In the genomic region with DNA sequence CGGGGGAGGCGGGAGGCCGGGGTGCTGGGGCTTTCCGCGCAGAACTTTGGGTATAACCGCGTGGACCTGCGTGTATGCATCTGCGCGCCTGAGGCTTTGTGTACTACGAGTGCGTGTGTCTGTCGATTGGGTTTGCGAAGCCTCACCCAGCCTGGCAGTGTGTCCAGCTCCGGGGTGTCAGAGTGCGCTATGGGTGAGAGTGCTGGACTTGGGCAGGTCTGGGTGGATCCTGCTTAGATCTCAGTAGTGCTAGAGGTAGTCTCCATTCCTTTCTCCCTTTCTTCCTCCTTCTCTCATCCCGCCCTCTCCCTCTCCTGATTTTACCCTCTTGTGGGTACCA, we compare ENCODE assay signal across 7 mouse cellular contexts. TPM values are rescaled to one million over a fixed set of nuclear protein-coding genes. Genes with fewer than 3 reads are reported as not detected.
A peak's percentile ranks its signal among the peaks of the same experiment; 100 is the strongest.
DNase-seq lines count a peak whose midpoint lies in the region; ATAC-seq and TF ChIP-seq lines count a peak whose summit lies in the region.

No protein-coding gene starts in this region.

- H3K4me2 ChIP-seq in lung, embryonic 14.5 days: peak overlapping the region; percentile 99
- peak overlapping the region; percentile 100 for H3K4me2 ChIP-seq in embryonic facial prominence, embryonic 11.5 days (ENCODE audit: low read depth, low read length)
- peak overlapping the region; percentile 86 for H3K4me2 ChIP-seq in hindbrain, embryonic 14.5 days (replicated peaks)
- H3K4me2 ChIP-seq in midbrain, embryonic 15.5 days: peak overlapping the region; percentile 89

- no peaks in the 10 kb centered on the region for H3K9me3 ChIP-seq in lung, embryonic 14.5 days (ENCODE audit: low read depth, low read length)
- H3K9me3 ChIP-seq in embryonic facial prominence, embryonic 11.5 days (replicated peaks; ENCODE audit: control insufficient read depth, low read length): no peaks in the 10 kb centered on the region
- no peaks in the 10 kb centered on the region for H3K9me3 ChIP-seq in hindbrain, embryonic 14.5 days (ENCODE audit: control insufficient read depth, low read length)
- no peaks in the 10 kb centered on the region for H3K9me3 ChIP-seq in midbrain, embryonic 15.5 days

- H3K27ac ChIP-seq in lung, embryonic 14.5 days (ENCODE audit: low read depth): no peak overlapping the region
- H3K27ac ChIP-seq in embryonic facial prominence, embryonic 11.5 days (replicated peaks; ENCODE audit: low read depth, low read length): no peak overlapping the region
- peak overlapping the region; percentile 83 for H3K27ac ChIP-seq in hindbrain, embryonic 14.5 days
- peak overlapping the region; percentile 81 for H3K27ac ChIP-seq in midbrain, embryonic 15.5 days

- peak overlapping the region; percentile 57 for H3K4me3 ChIP-seq in lung, embryonic 14.5 days (ENCODE audit: low read depth, low read length)
- peak overlapping the region; percentile 67 for H3K4me3 ChIP-seq in embryonic facial prominence, embryonic 11.5 days (ENCODE audit: low read depth, low read length)
- H3K4me3 ChIP-seq in hindbrain, embryonic 14.5 days (replicated peaks; ENCODE audit: low read length): peak overlapping the region; percentile 90
- peak overlapping the region; percentile 81 for H3K4me3 ChIP-seq in midbrain, embryonic 15.5 days

- DNase-seq in lung, embryonic 14.5 days: peak; percentile 20
- no peak for DNase-seq in lung, postnatal 10 days
- peak; percentile 11 for DNase-seq in embryonic facial prominence, embryonic 11.5 days (ENCODE audit: low spot score)
- DNase-seq in hindbrain, embryonic 14.5 days (ENCODE audit: low spot score): peak; percentile 29
- DNase-seq in B cell, adult 2 months: no peak
- no peak for DNase-seq in urinary bladder, postnatal 25 days (ENCODE audit: low spot score)

- no peaks in the 10 kb centered on the region for H3K36me3 ChIP-seq in lung, embryonic 14.5 days (ENCODE audit: insufficient read depth)
- no peaks in the 10 kb centered on the region for H3K36me3 ChIP-seq in embryonic facial prominence, embryonic 11.5 days (replicated peaks; ENCODE audit: control insufficient read depth, insufficient read depth, low read depth, low read length)
- peaks cover 21% of the 10 kb centered on the region for H3K36me3 ChIP-seq in hindbrain, embryonic 14.5 days (replicated peaks; ENCODE audit: control insufficient read depth, insufficient read depth)
- peaks cover 11% of the 10 kb centered on the region for H3K36me3 ChIP-seq in midbrain, embryonic 15.5 days (replicated peaks)

- peak overlapping the region; percentile 66 for H3K9ac ChIP-seq in lung, embryonic 14.5 days
- peak overlapping the region; percentile 75 for H3K9ac ChIP-seq in embryonic facial prominence, embryonic 11.5 days (replicated peaks; ENCODE audit: low read length)
- peak overlapping the region; percentile 96 for H3K9ac ChIP-seq in hindbrain, embryonic 14.5 days
- peak overlapping the region; percentile 86 for H3K9ac ChIP-seq in midbrain, embryonic 15.5 days

- 3% methylated on average over 17 of the region's 17 CpGs for WGBS in lung, embryonic 14.5 days
- 3% methylated on average over 17 of the region's 17 CpGs for WGBS in embryonic facial prominence, embryonic 11.5 days
- 2% methylated on average over 17 of the region's 17 CpGs for WGBS in hindbrain, embryonic 14.5 days
- WGBS in midbrain, embryonic 15.5 days: 3% methylated on average over 17 of the region's 17 CpGs

- TF ChIP-seq CTCF in lung, embryonic 14.5 days (IDR thresholded peaks at IDR 0.05; ENCODE audit: low read depth): no peak

- peak; percentile 55 for ATAC-seq in lung, embryonic 14.5 days (ENCODE audit: insufficient read depth)
- ATAC-seq in embryonic facial prominence, embryonic 11.5 days (replicated peaks; ENCODE audit: insufficient number of reproducible peaks, low FRiP score, low TSS enrichment, low read depth): peak; percentile 45
- peak; percentile 56 for ATAC-seq in hindbrain, embryonic 14.5 days (ENCODE audit: low FRiP score)
- peak; percentile 72 for ATAC-seq in midbrain, embryonic 15.5 days (replicated peaks)

- H3K27me3 ChIP-seq in lung, embryonic 14.5 days (ENCODE audit: insufficient read depth, low read length): peaks cover 36% of the 10 kb centered on the region
- H3K27me3 ChIP-seq in embryonic facial prominence, embryonic 11.5 days (ENCODE audit: control insufficient read depth, insufficient read depth, low read length): peaks cover 18% of the 10 kb centered on the region
- no peaks in the 10 kb centered on the region for H3K27me3 ChIP-seq in hindbrain, embryonic 14.5 days (ENCODE audit: control insufficient read depth, insufficient read depth, low read length)
- no peaks in the 10 kb centered on the region; the same call in 1 of the 2 replicates for H3K27me3 ChIP-seq in midbrain, embryonic 15.5 days (replicated peaks)

- H3K4me1 ChIP-seq in lung, embryonic 14.5 days (ENCODE audit: insufficient read depth): no peaks in the 10 kb centered on the region
- no peaks in the 10 kb centered on the region for H3K4me1 ChIP-seq in embryonic facial prominence, embryonic 11.5 days (ENCODE audit: control insufficient read depth, insufficient read depth, low read length)
- peaks cover 6% of the 10 kb centered on the region for H3K4me1 ChIP-seq in hindbrain, embryonic 14.5 days (replicated peaks; ENCODE audit: control insufficient read depth, insufficient read depth, low read length)
- peaks cover 24% of the 10 kb centered on the region for H3K4me1 ChIP-seq in midbrain, embryonic 15.5 days

RNA-seq across cellular contexts. Expression of gene Tmem74b, which starts 1.0 kb away (rescaled TPM):
- polyA plus RNA-seq in lung, embryonic 14.5 days (2014; fragmentation: Nextera tagmentation; extraction: Ambion mirVana): 1.5 and 1.9 TPM in 2 replicates
- polyA plus RNA-seq in embryonic facial prominence, embryonic 11.5 days (2014; fragmentation: Nextera tagmentation; extraction: Ambion mirVana): 2.4 and 2.7 TPM in 2 replicates
- polyA plus RNA-seq in hindbrain, embryonic 14.5 days (2014; fragmentation: Nextera tagmentation; extraction: Ambion mirVana): 25.3 and 28.0 TPM in 2 replicates
- polyA plus RNA-seq in midbrain, embryonic 15.5 days (2015; fragmentation: Nextera tagmentation; extraction: Ambion mirVana): 29.9 and 32.3 TPM in 2 replicates

RNA-seq across cellular contexts. Expression of gene Rad21l, which starts 34.5 kb away (rescaled TPM):
- polyA plus RNA-seq in lung, embryonic 14.5 days (2014; fragmentation: Nextera tagmentation; extraction: Ambion mirVana): not detected in 2 replicates
- polyA plus RNA-seq in embryonic facial prominence, embryonic 11.5 days (2014; fragmentation: Nextera tagmentation; extraction: Ambion mirVana): 0.13 TPM in 1 of 2 replicates, not detected in the other
- polyA plus RNA-seq in hindbrain, embryonic 14.5 days (2014; fragmentation: Nextera tagmentation; extraction: Ambion mirVana): 0.29 and 0.35 TPM in 2 replicates
- 0.17 and 0.26 TPM in 2 replicates for polyA plus RNA-seq in midbrain, embryonic 15.5 days (2015; fragmentation: Nextera tagmentation; extraction: Ambion mirVana)

RNA-seq across cellular contexts. Expression of gene Psmf1, which starts 41.2 kb away (rescaled TPM):
- 41.3 and 42.1 TPM in 2 replicates for polyA plus RNA-seq in lung, embryonic 14.5 days (2014; fragmentation: Nextera tagmentation; extraction: Ambion mirVana)
- 45.8 and 46.8 TPM in 2 replicates for polyA plus RNA-seq in embryonic facial prominence, embryonic 11.5 days (2014; fragmentation: Nextera tagmentation; extraction: Ambion mirVana)
- polyA plus RNA-seq in hindbrain, embryonic 14.5 days (2014; fragmentation: Nextera tagmentation; extraction: Ambion mirVana): 60.1 and 60.8 TPM in 2 replicates
- 61.6 and 66.6 TPM in 2 replicates for polyA plus RNA-seq in midbrain, embryonic 15.5 days (2015; fragmentation: Nextera tagmentation; extraction: Ambion mirVana)

Comparison
In these comparisons a context has a peak if more than half of its experiments do, and no peak if none do; other contexts are left out.
1. DNase-seq: peak in lung, embryonic 14.5 days (single experiment), embryonic facial prominence, embryonic 11.5 days (single experiment) and hindbrain, embryonic 14.5 days (single experiment); none in lung, postnatal 10 days (single experiment), B cell, adult 2 months (0 of 2) and urinary bladder, postnatal 25 days (single experiment).
2. H3K27ac ChIP-seq: peak in hindbrain, embryonic 14.5 days (single experiment) and midbrain, embryonic 15.5 days (single experiment); none in lung, embryonic 14.5 days (single experiment) and embryonic facial prominence, embryonic 11.5 days (single experiment).
3. Peak in every context shown above with its lines, with median percentiles within 50 percentile points of each other: ATAC-seq, H3K4me2 ChIP-seq, H3K4me3 ChIP-seq and H3K9ac ChIP-seq.